Mouse (Mus musculus) lung, adult 2 months (tissue): ENCODE results near the gene Cyp4f40. TPM values are rescaled to one million over a fixed set of nuclear protein-coding genes. Genes with fewer than 3 reads are reported as not detected.
A peak's percentile ranks its signal among the peaks of the same experiment; 100 is the strongest.
"Not testable (repeated sequence)": the region's sequence is repeated elsewhere in the genome, so short reads cannot be mapped to it uniquely, and the experiment has no call there.

Experiments
- DNase-seq: peaks from one replicate; pipeline ENCODE4 v3.0.0; 2022
- H3K4me1 ChIP-seq: fragments of 200-500 bp; 2 replicates; pipeline ENCODE4 v1.6.1; 2011; ENCODE audit warnings: low read length; ENCODE audit not compliant: control insufficient read depth, insufficient read depth
- H3K4me3 ChIP-seq: fragments of 200-500 bp; replicated peaks from 2 replicates; pipeline ENCODE3; 2011; ENCODE audit warnings: low read depth, mild to moderate bottlenecking, control low read depth, low read length; ENCODE audit errors: extremely low read depth
- CTCF ChIP-seq: fragments of 200-500 bp; IDR thresholded peaks from 2 replicates; pipeline ENCODE4 v1.5.1; 2011; ENCODE audit warnings: mild to moderate bottlenecking, low read length, control low read depth; ENCODE audit not compliant: insufficient read depth
- POLR2A ChIP-seq: fragments of 200-500 bp; IDR thresholded peaks from 2 replicates; pipeline ENCODE4 v1.6.1; 2011; ENCODE audit warnings: low read depth, mild to moderate bottlenecking, control low read depth, low read length, borderline replicate concordance; ENCODE audit errors: extremely low read depth
- WGBS: fragments of 180-500 bp; shearing (Covaris S2); methylation state at CpG from one replicate; pipeline ENCODE4 v1.1.7; 2018; 5-methylcytosine and 5-hydroxymethylcytosine counted together
- polyA plus RNA-seq: library from polyadenylated mRNA; depleted of rRNA; stranded (reverse); fragments of >200 nt; gene quantifications from 2 replicates; pipeline ENCODE4 v1.2.3, GENCODE M21; 2012; rRNA removed

Gene Cyp4f40
- 0.07 and 0.26 TPM in 2 replicates for polyA plus RNA-seq

GRCm38 (mm10) chr17:32658712-32659111 is at the start of gene Cyp4f40:
Cyp4f40 (plus strand) TSS chr17:32658900.
- TF ChIP-seq POLR2A, result no peak
- no peak for TF ChIP-seq CTCF
- H3K4me3 ChIP-seq, result no peak within 1 kb of the TSS
- DNase-seq, result peak; percentile 12
- H3K4me1 ChIP-seq, result no peaks in the 10 kb centered on the region
- 19% methylated on average over 2 of the region's 2 CpGs for WGBS

GRCm38 (mm10) chr17:32610231-32610630 is 48.5 kb upstream of the Cyp4f40 start:
- 65% methylated on average over 3 of the region's 3 CpGs for WGBS
- not testable (repeated sequence) for H3K4me1 ChIP-seq, H3K4me3 ChIP-seq, DNase-seq

GRCm38 (mm10) chr17:32610896-32611295 is 47.8 kb upstream of the Cyp4f40 start:
- 81% methylated on average over 3 of the region's 3 CpGs for WGBS
- no peaks in the 10 kb centered on the region for H3K4me1 ChIP-seq
- TF ChIP-seq CTCF (no peak), POLR2A (no peak)

GRCm38 (mm10) chr17:32612417-32612816 is 46.3 kb upstream of the Cyp4f40 start:
- H3K4me1 ChIP-seq, result no peaks in the 10 kb centered on the region
- no peak for TF ChIP-seq POLR2A
- no peak for TF ChIP-seq CTCF
- H3K4me3 ChIP-seq, result no peak overlapping the region
- 61% methylated on average over 3 of the region's 3 CpGs for WGBS
- DNase-seq, result no peak

More at GRCm38 (mm10) chr17:32610896-32611295, 47.8 kb upstream of the Cyp4f40 start:
- no peak overlapping the region for H3K4me3 ChIP-seq
- DNase-seq, result no peak

GRCm38 (mm10) chr17:32617252-32617651 is 41.4 kb upstream of the Cyp4f40 start:
- WGBS, result 64% methylated on average over 1 of the region's 1 CpGs
- no peak for DNase-seq
- TF ChIP-seq CTCF (no peak), POLR2A (no peak)
- Histone ChIP-seq H3K4me1 (no peaks in the 10 kb centered on the region), H3K4me3 (no peak overlapping the region)

- 55% methylated on average over 4 of the region's 4 CpGs for WGBS
- H3K4me3 ChIP-seq, H3K4me1 ChIP-seq, DNase-seq: not testable (repeated sequence)
Observed at GRCm38 (mm10) chr17:32621018-32621417, 37.7 kb upstream of the Cyp4f40 start, which contains the start of gene Cyp4f37. Cyp4f37 (plus strand) TSS chr17:32621309.

- DNase-seq, H3K4me3 ChIP-seq, H3K4me1 ChIP-seq: not testable (repeated sequence)
- 75% methylated on average over 7 of the region's 7 CpGs for WGBS
Observed at GRCm38 (mm10) chr17:32629726-32630125, 29.0 kb upstream of the Cyp4f40 start.

- no peak for TF ChIP-seq CTCF
- WGBS, result 67% methylated on average over 3 of the region's 3 CpGs
- no peak for DNase-seq
- H3K4me1 ChIP-seq, result no peaks in the 10 kb centered on the region
- no peak overlapping the region for H3K4me3 ChIP-seq
Observed at GRCm38 (mm10) chr17:32631936-32632335, 26.8 kb upstream of the Cyp4f40 start.

GRCm38 (mm10) chr17:32634242-32634971 is 24.3 kb upstream of the Cyp4f40 start:
- H3K4me3 ChIP-seq, H3K4me1 ChIP-seq, DNase-seq: not testable (repeated sequence)
- 81% methylated on average over 9 of the region's 9 CpGs for WGBS

GRCm38 (mm10) chr17:32634972-32635314 is 23.8 kb upstream of the Cyp4f40 start:
- WGBS, result under 1% methylated on average over 17 of the region's 17 CpGs

GRCm38 (mm10) chr17:32636341-32636740 is 22.4 kb upstream of the Cyp4f40 start:
- 43% methylated on average over 3 of the region's 3 CpGs for WGBS
- Histone ChIP-seq H3K4me3 (no peak overlapping the region), H3K4me1 (no peaks in the 10 kb centered on the region)
- DNase-seq, result no peak
- TF ChIP-seq CTCF, result no peak
- TF ChIP-seq POLR2A, result no peak

More at GRCm38 (mm10) chr17:32634972-32635314, 23.8 kb upstream of the Cyp4f40 start:
- TF ChIP-seq POLR2A, result no peak
- TF ChIP-seq CTCF, result peak; percentile 84
- Histone ChIP-seq H3K4me1 (no peaks in the 10 kb centered on the region), H3K4me3 (no peak overlapping the region)
- DNase-seq, result peak; percentile 79
